Mouse (Mus musculus): Measurements from ENCODE around the gene Tesmin. TPM values are rescaled to one million over a fixed set of nuclear protein-coding genes. Genes with fewer than 3 reads are reported as not detected.

The Tesmin gene
- total RNA-seq (2023), result 1 to 10 TPM; 1.3 TPM

GRCm38 (mm10) chr19:3388629-3389057, at the start of gene Tesmin:
Tesmin (plus strand) TSS chr19:3388857.

GRCm38 (mm10) chr19:3414268-3414733, 25.6 kb downstream of the Tesmin start, which contains the start of gene Gal:
Gal (minus strand) TSS chr19:3414544.

Other genes starting within 250 kb of the Tesmin start
- 10 to 100 TPM; 39.1 to 46.1 TPM for gene Mrpl21, start 106.0 kb upstream of the Tesmin start, total RNA-seq (2023)
- gene Ighmbp2, start 105.8 kb upstream of the Tesmin start, total RNA-seq (2023), result 10 to 100 TPM; 13.7 to 16.3 TPM
- gene Cpt1a, start 66.5 kb upstream of the Tesmin start, total RNA-seq (2023), result 10 to 100 TPM; 49.2 to 58.8 TPM
- not detected for gene Gal, start 25.7 kb downstream of the Tesmin start, total RNA-seq (2023)
- gene Ppp6r3, start 186.9 kb downstream of the Tesmin start, total RNA-seq (2023), result 100 to 1,000 TPM; 143 to 157 TPM